Mouse (Mus musculus): ENCODE results near the gene Sergef.
"Not testable (repeated sequence)": the region's sequence is repeated elsewhere in the genome, so short reads cannot be mapped to it uniquely, and the experiment has no call there.

Gene Sergef

DNA sequence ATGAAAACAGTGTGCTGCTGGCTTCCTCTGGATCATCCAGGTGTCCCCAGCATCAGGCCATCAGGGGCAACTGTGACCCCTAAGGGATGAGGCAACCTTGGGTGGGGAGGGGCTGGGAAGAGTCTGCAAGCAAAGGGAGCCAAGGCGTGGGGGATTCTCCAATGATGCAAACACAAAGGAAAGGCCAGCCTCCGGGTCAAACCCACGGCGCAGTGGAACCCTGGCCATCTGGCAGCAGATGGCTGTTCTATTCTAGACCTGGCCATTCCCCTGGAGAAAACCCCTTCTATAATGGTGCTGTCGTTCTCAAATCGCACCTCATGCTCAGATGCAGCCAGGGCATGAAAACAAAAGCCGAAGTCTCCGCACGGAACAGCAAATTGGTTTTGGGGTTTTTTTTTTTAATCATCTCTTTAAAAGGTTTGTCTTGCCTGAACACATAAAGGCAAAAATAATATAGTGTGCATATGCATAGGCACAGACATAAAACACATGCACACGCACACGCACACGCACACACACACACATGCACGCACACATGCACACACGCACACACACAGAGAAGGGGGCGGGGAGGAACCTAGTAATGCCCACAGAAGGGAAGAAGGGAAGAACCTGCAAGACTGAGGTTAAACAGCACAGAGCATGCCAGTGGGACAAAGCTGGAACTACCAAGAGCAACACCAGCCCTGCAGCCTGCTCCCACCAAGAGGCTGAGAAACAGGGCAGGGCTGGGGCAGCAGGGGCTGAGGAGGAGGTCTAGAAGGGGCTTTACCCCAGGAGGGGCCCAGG lies 66.6 kb downstream of the Sergef start:
- DNase-seq, result no peak

DNA sequence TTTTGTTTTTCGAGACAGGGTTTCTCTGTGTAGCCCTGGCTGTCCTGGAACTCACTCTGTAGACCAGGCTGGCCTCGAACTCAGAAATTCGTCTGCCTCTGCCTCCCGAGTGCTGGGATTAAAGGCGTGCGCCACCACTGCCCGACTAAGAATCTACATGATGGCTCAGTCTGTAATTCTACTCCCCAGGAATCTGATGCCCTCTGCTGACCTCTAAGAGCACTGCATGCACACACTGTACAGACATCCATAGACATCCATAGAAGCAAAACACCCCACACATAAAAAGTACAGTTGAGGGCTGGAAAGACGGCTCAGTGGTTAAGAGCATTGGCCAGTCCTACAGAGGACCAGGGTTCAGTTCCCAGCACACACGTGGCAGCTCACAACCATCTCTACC lies 70.1 kb downstream of the Sergef start:
- DNase-seq, result not testable (repeated sequence)

DNA sequence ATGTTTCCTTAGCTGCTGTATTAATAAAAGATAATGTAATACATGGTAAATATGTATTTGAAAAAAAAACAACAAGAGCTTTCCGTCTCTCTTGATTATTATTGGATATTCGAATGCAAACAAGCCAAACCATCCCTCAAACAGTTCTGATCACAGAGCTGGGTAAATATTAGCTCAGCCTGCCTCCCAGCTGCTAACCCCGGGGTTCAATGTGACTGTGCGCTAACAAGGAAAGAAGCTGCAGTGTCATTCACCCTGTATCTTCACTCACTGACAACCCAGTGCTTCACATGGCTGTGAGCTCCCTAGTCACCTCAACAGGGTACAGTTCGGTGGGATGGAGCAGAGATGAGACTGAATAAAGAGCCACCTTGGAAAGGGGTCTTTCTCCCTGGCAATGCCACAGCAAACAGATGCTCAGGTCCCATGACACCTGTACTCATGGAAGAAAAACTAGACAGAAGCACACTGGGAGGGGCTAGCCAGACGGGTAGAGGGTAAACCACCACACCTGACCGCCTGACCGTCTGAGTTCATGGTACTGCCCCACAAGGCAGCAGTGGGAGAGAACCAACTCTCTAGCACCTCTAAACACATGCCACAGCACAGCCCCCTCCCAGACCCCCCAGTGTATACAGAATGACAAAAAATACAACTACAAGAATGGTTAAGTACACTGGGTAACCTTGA lies 73.1 kb downstream of the Sergef start:
- no peak for DNase-seq

DNA sequence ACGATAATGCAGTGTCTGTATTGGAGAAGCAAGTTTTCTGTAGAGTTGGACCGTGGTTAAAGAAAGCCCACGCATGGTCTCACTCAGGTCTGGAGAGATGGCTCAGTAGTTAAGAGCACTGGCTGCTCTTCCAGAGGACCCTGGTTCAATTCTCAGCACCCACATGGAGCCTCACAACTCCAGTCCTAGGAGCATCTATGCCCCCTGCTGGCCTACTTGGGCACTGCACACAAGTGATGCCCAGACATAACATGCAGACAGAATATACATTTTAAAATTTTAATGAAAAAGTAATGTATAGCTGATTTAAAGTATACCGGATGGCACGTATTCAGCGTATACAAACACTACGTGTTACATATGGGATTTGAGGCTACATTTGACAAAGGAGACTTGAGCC lies 74.2 kb downstream of the Sergef start:
- no peak for DNase-seq

- DNase-seq, result no peak
Measured at GRCm38 (mm10) chr7:46563801-46564200, 75.8 kb downstream of the Sergef start.

DNA sequence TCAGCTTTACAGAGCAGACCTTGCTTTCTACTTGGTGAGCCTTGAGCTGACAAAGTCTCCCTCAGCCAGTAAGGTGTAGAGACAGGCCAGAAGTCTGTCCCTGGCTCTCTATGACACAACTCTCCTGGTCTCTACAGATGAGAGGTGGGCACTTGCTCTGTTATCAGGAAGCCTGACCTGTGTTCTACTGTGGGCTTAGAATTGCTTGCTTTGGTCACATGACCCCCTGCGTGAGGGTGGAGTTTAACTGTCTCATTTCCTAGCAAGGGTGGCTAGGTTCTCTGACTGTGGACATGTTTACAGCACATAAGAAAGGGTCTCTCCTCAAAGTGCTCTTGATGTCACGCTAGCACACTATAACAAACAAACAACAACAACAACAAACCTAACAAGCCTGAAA lies 79.5 kb downstream of the Sergef start:
- DNase-seq, result peak; percentile 80

GRCm38 (mm10) chr7:46559643-46560042 lies 80.0 kb downstream of the Sergef start:
- peak; percentile 92 for DNase-seq

GRCm38 (mm10) chr7:46559006-46559405 lies 80.6 kb downstream of the Sergef start:
- DNase-seq, result no peak

GRCm38 (mm10) chr7:46557996-46558395 lies 81.6 kb downstream of the Sergef start:
- peak; percentile 86 for DNase-seq

DNA sequence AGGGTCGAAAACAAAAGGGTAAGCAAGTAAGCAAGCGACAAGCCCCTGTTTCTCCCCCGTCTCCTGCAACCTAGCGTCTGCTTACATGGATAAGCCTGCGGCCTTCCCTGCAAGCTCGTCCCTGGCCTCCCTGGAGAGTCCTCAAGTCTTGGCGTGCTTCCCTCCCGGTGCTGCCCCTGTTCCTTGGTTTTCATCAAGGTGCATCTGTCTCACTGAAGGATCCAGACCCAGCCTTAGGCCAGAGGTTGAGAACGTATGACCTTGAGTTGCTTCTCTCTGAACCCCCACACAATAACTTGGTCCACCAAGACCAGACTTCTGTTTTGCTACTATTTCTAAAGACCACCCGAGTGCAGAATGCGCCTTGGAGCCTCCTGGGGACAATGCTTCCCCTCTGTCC lies 82.2 kb downstream of the Sergef start:
- DNase-seq, result no peak

DNA sequence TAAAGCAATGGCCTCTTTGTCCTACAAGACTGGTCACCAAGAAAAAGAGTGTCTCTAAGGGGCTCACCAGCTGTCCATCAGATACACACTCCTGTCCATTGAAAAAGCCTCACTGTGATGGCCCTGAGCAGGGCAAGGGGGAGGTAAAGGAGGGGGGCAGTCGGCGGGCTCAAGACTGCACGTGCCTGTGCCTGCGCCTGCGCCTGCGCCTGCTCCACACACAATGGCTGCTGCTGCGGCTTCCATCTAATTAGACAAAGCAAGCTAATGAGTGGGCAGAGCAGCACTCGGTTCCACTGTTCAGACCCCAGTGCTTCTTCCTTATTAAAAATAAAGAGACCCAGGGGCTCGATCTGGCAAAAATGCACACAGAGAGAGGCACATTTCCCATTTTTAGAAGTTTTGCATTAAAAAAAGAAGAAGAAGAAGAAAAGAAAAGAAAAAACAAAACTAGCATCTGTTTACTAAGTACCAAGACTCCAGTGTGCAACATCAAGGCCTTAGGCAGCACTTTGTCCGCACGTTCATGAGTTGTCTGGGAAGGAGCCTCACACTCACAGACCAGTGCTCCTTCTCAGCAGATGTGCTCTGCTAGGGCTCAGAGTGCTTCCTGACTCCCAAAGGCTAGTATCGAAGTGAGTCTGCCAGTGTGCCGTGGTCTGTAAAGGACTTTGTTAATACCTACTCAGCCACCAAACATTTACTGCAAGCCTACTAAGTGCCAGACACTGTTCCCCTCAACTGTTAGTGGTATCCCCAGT lies 83.1 kb downstream of the Sergef start:
- no peak for DNase-seq

- peak; percentile 68 for DNase-seq
Measured at GRCm38 (mm10) chr7:46555731-46556130, 83.9 kb downstream of the Sergef start.

GRCm38 (mm10) chr7:46554855-46555254 lies 84.8 kb downstream of the Sergef start:
- DNase-seq, result no peak

- peak; percentile 95 for DNase-seq
Measured at GRCm38 (mm10) chr7:46554003-46554402, 85.6 kb downstream of the Sergef start.

- no peak for DNase-seq
Measured at GRCm38 (mm10) chr7:46551935-46552752, 87.5 kb downstream of the Sergef start.

- DNase-seq, result no peak
Measured at GRCm38 (mm10) chr7:46551173-46551572, 88.4 kb downstream of the Sergef start.

DNA sequence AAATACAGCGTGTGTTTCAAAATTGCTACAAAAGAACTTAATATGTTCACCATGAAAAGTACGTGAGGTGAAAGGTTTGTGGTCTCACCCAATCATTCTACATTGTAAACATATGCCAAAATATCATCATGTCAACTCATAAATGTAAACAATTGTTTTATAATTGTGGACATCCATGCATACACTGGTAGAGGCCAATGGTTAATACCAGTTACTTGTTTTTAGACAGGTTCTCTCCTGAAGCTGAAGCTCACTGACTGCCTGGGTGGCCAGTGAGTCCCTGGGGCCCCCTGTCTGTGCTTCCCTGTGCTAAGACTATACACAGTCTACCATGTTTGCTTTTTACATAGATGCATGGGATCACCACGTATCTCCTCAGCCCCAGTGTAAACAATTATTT lies 91.5 kb downstream of the Sergef start:
- DNase-seq, result no peak

GRCm38 (mm10) chr7:46547642-46548041 lies 92.0 kb downstream of the Sergef start:
- DNase-seq, result no peak

DNA sequence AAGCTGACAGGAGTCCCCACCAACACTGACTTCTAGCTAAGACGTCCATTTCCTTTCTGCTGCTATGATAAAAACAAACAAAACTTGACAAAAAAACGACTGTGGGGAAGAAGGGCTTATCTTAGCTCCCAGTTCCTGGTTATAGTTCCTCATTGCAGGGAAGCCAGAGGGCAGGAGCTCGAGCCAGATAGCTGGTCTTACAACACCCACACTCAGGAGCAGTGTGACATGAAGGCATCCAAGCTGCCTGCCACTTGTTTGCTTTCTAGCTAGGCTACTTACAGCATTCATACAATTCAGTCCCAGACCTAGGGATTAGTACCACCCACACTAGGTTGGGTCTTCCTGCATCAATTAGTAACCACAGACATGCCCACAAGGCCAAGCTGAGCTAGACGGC lies 93.1 kb downstream of the Sergef start:
- peak; percentile 91 for DNase-seq

DNA sequence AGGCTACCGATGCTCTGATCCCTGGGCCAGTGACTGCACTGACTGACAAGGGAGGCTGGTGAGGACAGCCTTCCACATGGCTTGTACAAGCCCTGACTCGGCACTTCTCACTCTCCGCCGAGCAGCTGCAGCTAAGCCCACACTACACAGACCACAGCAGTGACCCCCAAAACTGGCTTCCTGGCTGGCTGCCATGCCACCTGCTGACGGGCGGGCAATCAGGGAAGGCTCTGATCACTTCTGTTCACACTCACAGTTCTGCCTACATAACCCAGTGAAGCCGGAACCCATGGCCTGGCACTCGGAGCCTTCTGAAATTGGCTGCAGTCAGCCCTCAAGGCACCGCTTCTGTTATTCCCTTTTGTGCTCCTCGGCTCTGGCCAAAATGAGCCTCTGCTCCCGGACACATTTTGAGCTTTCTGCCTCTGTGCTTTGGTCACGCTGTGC lies 95.4 kb downstream of the Sergef start:
- DNase-seq, result peak; percentile 90

DNA sequence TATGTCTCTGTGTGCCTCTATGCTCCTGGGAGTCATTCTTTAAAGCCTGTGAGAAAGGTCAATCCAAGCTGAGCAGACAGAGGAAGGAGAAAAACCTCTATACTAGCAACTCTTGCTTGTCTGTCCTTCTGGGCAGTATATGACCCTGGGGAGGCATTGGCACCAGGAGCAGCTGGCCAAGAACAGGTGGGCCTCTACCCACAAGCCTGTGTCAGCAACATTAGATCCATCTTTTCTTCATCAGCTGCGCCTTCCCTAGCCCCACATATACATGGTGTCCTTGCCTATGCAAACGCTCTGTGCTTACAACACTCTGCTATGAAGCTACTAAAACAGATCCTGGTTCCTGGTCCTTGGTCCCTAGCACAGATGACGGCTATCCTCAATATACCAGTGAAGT lies 97.5 kb downstream of the Sergef start:
- no peak for DNase-seq

DNA sequence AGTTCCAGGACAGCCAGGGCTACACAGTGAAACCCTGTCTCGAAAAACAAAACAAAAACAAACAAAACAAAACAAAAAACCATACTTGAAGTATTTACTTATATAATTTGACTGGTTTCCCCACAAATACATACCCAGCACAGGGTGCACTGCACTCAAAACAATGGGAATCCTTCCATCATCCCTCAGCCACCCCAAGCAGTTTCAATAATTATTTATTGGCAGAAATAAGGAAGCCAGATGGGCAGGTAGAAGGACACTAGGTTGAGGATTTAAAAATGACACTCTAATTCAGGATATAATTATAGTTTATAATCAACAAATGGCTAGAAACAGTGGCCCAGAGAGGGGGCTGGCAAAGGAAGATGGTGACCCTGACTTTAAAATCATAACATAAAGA lies 99.0 kb downstream of the Sergef start:
- DNase-seq, result no peak
